Mouse (Mus musculus) embryonic facial prominence, embryonic 12.5 days (tissue): ENCODE data around the gene Creb3l1. TPM values are rescaled to one million over a fixed set of nuclear protein-coding genes. Genes with fewer than 3 reads are reported as not detected.

Experiments used
- ATAC-seq: fragments of 200-750 bp; cut with Nextera tagmentation; 2 replicates; pipeline ENCODE4 v1.8.0; 2017; ENCODE audit not compliant: insufficient number of reproducible peaks, insufficient read depth, low FRiP score, low TSS enrichment
- H3K27ac ChIP-seq: fragments of 300-500 bp; sonication (generic); 2 replicates; pipeline ENCODE4 v1.5.1; 2016; ENCODE audit warnings: mild to moderate bottlenecking
- H3K27me3 ChIP-seq: fragments of 300-500 bp; sonication (generic); 2 replicates; pipeline ENCODE4 v1.6.1; 2016; ENCODE audit warnings: mild to moderate bottlenecking, moderate library complexity
- H3K36me3 ChIP-seq: fragments of 300-500 bp; sonication (generic); 2 replicates; pipeline ENCODE4 v1.6.1; 2016; ENCODE audit warnings: mild to moderate bottlenecking
- H3K4me1 ChIP-seq: fragments of 300-500 bp; sonication (generic); 2 replicates; pipeline ENCODE4 v1.6.1; 2016
- H3K4me2 ChIP-seq: fragments of 300-500 bp; sonication (generic); replicated peaks from 2 replicates; pipeline ENCODE4 v1.6.1; 2016; ENCODE audit warnings: mild to moderate bottlenecking, moderate library complexity
- H3K4me3 ChIP-seq: fragments of 300-500 bp; sonication (generic); 2 replicates; pipeline ENCODE4 v1.5.1; 2016; ENCODE audit warnings: mild to moderate bottlenecking
- H3K9ac ChIP-seq: fragments of 300-500 bp; sonication (generic); 2 replicates; pipeline ENCODE4 v1.6.1; 2016; ENCODE audit warnings: mild to moderate bottlenecking, moderate library complexity
- H3K9me3 ChIP-seq: fragments of 300-500 bp; sonication (generic); 2 replicates; pipeline ENCODE4 v1.6.1; 2016; ENCODE audit warnings: mild to moderate bottlenecking, moderate library complexity
- WGBS: fragments of 180-500 bp; shearing (Covaris S2); methylation state at CpG from one replicate; pipeline ENCODE4 v1.1.7; 2016; 5-methylcytosine and 5-hydroxymethylcytosine counted together
- microRNA-seq: library from miRNA; unstranded; fragments of <30 nt; microRNA quantifications from one replicate; pipeline ENCODE4, GENCODE M21; 2017
- polyA plus RNA-seq: library from polyadenylated mRNA; unstranded; fragments of >200 nt; fragmentation: Nextera tagmentation; extraction: Ambion mirVana; gene quantifications from 2 replicates; pipeline ENCODE4 v1.2.1, GENCODE M21; 2016

Gene Creb3l1
- polyA plus RNA-seq, 1 experiment from 2014 or later = 3.6 TPM

DNA sequence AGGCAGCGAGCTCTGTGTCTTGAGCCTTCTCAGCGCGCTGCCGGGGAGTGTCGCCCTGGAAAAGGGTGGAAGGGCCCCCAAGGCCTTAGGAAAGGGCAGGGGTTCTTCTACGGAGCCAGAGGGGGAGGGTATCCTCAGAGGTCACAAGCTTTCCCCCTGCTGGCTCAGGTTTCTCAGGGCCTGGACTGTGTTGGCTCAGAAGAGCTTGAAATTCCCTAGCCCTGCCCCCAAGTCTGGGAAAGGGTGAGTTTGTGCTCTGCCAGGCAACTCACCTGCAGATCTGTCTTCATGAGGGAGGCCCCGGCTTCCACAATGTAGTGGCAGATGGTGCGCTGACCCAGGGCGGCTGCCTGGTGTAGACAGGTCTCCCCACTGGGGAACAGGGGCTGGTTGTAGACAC lies 90.8 kb downstream of the Creb3l1 start:
- Histone ChIP-seq H3K4me3 (no peak overlapping the region), H3K9ac (no peak overlapping the region), H3K9me3 (no peaks in the 10 kb centered on the region), H3K36me3 (peaks cover 38% of the 10 kb centered on the region), H3K4me2 (0 out of 2 replicates have a peak overlapping the region, but pooled peaks have one; percentile 85), H3K4me1 (peaks cover 29% of the 10 kb centered on the region), H3K27ac (peak overlapping the region; percentile 98), H3K27me3 (no peaks in the 10 kb centered on the region)
- ATAC-seq = no peak
- 17% methylated on average over 9 of the region's 9 CpGs for WGBS

GRCm38 (mm10) chr2:91932737-91933350 lies 91.5 kb downstream of the Creb3l1 start:
- no peaks in the 10 kb centered on the region for H3K27me3 ChIP-seq
- no peaks in the 10 kb centered on the region for H3K9me3 ChIP-seq
- no peak overlapping the region for H3K4me3 ChIP-seq
- H3K9ac ChIP-seq = no peak overlapping the region
- peak overlapping the region; percentile 98 for H3K27ac ChIP-seq
- H3K36me3 ChIP-seq = peaks cover 38% of the 10 kb centered on the region
- WGBS = 10% methylated on average over 6 of the region's 6 CpGs
- ATAC-seq = no peak
- H3K4me1 ChIP-seq = peaks cover 35% of the 10 kb centered on the region
- H3K4me2 ChIP-seq = peak overlapping the region; percentile 85

Small RNAs within 50 kb of the gene (microRNA-seq; reads per million reads assigned to microRNA genes)
- gene Mir6999 = not detected

Other genes starting within 250 kb of the Creb3l1 start
- 0.65 and 1.2 TPM in 2 replicates for gene Chrm4, start 97.3 kb downstream of the Creb3l1 start, polyA plus RNA-seq
- gene Mdk, start 92.2 kb downstream of the Creb3l1 start, polyA plus RNA-seq = 1,900 and 1,964 TPM in 2 replicates
- gene Gm9821, start 78.8 kb downstream of the Creb3l1 start, polyA plus RNA-seq = 0.36 and 0.73 TPM in 2 replicates
- gene Dgkz, start 48.6 kb downstream of the Creb3l1 start, polyA plus RNA-seq = 39.1 and 40.8 TPM in 2 replicates
- 38.7 and 43.5 TPM in 2 replicates for gene Phf21a, start 68.6 kb upstream of the Creb3l1 start, polyA plus RNA-seq